Mouse (Mus musculus) urinary bladder, adult 18-20 months (tissue): ENCODE measurements at regions not wholly inside any gene's neighbourhood (a gene's known extent, or its start where the extent isn't known, plus 50 kb on each side); places are given as distances from the start of the nearest gene placed in this dataset.

ENCODE experiments used
- DNase-seq, 2 experiments: peaks; one replicate each; pipeline ENCODE4 v3.0.0; 2022; ENCODE audit warnings: low spot score in 2 of 2, mixed read lengths in 2 of 2

DNA sequence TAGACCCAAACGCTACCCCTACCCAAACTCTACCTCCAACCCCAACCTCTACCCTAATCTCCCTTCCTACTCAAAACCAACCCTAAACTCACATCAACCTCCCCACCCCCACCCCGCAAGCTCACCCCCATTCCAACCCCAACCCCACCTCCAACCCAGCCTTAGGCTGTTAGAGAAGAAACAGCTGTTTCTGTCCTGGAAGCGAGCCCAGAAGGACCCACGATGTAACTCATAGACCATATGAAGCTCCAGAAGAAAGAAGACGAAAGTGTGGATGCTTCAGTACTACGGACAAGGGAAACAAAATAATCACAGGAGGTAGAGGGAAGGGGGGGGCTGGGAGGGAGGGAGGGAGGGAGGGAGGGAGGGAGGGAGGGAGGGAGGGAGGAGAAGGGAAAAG, 58.4 kb downstream of the Sox11 start:
- DNase-seq = no peak

DNA sequence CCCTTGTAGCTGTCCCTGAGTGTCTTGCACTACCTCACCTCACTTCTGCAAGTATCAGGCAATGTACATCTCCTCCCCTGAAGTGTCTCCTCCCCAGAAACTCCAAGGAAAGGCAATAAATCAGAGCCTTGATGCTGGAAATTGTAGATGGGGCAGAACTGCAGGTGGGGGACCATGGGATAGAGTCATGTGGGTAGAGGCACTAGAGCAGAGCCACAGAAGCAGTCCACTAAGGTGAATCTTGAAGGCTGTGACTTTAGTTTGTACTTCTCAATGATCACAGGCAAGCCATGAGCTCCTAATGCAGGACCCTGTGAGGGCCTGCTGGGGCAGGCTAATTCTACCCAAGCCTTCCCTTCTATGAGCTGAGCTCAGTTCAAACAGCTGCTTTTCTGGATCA, 80.4 kb downstream of the Sox11 start:
- DNase-seq = no peak

DNA sequence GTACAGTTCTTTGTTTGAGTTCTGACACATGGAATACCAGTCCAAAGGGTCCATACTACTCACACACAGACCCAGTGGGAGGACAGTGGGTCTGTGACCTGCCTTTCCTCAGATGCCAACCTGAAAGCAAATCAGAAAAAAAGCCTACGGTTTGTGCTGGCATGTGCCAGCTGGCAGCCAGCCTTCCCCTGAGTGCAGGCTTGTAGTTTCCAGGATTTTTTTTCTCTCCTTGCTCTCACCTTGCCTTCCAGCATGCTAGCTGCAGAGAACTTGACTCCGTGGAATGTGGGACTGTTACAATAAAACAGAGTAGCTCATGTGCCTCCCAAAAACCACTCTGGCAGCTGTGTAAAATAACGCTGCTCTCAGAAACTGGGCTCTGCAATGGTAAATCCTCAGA, 88.2 kb downstream of the Sox11 start:
- no peak for DNase-seq

DNA sequence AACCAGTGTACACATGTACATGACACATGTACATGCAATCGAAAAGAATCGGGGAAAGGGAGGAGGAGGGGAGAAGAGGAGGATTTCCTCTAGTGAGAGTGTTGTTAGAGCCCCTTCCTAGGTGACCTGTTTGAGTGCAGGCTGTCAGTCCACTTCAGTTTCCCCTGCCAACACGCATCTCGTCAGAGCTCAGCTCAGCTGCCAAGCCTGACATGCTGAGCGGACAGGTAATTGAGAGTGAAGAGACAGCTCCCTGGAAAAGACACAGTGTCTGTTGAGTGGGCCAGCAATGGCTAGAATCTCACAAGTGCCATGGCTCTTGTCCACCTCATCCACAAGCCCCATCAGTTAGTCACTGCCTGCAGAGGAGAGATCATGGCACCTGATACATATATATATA, 90.9 kb downstream of the Sox11 start:
- no peak for DNase-seq

DNA sequence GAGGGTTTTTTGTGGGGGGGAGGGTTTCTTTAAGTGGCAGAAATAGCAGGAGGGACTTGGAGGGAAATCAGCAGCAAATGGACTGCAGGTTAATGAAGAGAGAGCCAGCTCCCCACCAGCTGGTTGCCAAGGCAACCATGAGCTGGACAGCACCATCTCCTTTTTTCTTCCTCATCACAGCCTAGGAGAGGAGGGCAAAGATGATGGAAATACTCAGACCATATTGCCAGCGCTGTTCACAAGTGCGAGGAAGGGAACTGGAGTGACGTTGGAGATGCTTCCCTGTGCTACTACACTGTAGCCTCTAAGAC, 93.9 kb downstream of the Sox11 start:
- no peak for DNase-seq

DNA sequence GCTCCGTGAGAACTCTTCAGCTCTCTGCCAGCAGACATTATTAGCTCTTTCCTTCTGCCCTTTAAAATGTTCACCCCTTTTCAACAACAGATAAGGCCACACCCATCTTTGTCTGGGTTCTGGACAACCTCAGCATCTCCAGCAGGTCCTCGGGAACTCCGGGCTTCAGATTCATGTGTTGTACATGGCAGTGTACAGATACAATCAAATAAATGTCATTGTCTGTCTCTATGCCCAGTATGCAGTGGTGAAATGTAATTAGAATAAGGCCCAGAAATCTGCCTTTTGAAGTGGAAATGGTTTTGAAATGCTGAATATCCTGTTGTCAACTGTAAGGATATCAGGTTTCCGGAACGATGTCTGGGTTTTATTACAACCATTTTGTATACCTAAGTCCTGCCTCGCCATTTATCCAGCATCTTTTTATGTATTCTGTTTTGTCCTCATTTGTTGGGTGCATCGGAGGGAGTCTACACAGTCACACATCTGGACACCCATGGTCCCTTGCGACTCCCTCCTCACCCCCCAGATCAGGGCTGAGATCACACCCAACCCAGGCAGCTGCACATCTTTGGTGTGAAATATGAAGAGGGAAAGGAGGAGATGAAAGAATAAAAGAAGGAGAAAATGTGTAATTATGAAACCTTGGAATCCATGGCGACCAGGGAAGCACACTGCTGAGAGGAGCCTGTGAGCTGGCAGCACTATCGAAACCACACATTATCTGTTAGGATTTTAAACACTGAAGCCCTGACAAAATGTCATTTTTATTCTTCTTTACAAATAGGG, 94.4 kb downstream of the Sox11 start:
- no peak for DNase-seq

DNA sequence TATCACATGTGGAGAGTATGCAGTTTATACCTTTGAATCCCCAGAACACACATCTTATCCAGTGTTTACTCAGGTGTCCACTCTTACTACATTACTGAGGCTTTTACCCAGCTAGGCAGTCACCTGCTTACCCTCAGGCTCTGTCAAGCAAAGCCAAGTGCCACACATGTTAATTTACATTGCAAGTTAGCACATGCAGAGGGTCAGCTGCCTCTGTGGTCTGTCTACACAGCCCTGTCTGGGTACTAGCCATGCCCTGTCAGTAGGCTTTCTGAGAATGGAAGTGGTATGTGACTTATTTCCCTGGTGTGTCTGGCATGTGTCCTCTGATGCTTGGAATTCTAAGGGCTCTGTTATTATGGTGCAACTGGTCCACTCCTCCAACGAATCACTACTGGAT, 106.6 kb downstream of the Sox11 start:
- DNase-seq = no peak

DNA sequence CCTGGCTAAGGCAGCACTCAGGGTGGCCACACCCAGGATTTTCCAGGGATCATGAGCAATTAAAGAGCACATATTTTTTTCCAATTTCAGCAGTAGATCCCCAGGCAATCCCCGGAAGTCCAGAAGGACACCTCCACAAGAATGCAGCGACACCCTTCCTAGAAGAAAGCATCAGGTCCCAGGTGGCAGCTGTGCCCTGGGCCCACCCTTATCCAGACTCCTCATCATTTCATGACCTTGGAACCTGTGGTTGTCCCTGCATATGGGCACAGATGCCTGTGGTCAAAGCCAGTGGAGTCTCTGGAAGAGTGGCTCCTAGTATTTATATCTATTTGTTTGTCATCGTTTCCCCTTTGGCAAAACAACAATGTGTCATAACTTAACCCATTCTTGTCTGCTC, 120.8 kb downstream of the Sox11 start:
- no peak for DNase-seq

DNA sequence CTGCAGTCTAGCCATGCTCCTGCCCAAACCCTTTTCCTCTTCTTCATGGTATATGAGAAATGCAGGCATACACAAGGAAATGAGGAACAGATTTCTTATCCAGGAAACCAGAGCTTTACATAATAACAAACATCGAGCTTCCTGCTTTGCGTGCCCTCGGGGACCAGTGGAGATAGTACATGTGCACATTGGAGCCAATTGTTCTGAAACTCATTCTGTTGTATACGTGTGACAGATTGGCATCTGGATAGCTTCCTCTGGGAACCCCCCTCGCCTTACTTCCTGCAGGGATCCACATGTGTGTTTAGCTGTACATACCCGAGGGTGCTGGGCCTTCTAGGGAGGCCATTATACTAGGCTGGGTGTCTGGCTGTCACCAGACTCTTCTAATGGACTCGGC, 141.2 kb downstream of the Sox11 start:
- no peak for DNase-seq

DNA sequence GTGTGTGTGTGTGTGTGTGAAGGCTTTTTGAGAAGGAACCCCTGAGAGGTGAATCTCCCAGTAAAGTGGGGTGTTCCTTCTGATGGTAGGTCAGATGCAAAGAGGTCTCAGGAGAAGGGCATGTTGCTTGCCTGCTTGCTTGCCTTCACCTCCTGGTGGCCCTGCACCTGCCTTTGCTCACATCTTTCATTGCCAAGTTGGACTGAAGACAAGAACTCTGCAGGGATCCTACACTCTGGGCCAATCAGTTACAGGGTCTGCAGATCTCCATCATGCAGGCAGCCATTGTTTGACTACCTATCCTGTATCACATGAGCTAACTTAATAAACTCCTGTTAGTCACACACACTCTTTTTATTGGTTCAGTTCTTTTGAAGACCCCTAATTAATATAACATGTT, 148.4 kb downstream of the Sox11 start:
- DNase-seq = no peak

DNA sequence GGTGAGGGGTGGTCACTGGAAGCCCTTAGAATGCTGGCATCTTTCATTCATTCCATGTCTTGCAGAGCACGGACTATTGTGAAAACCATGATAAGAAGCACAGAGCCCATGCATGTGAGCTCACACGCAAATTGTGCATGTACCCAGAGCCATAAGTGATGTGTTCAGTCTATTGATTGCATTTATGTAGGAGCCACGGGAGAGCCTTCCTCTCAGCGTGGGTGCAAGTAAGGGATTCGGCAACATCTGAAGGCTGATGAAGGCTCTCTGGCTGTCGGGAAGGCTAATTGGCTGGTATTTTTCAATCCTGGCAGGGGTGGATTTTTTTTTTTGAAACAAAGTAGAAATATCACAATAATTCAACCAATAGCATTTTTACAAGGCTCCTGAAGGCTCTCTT, 150.5 kb downstream of the Sox11 start:
- no peak for DNase-seq

DNA sequence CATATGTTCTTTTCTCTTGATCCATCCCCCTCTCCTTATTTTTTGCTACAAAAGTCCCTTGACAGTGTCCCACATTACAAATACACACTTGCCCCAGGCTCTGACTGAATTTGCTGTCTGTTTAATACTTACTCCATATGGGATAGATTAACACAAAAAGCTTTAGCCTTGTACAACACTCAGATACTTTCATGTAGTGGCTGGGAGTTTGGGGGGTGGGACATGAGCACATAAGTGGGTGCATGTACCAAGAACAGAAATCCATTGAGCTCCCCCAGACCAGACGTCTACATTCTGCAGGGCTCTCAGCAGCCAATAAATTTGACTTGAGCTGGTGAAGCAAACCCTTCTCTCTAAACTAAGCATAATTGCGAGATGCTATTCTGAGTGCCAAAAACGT, 154.9 kb downstream of the Sox11 start:
- DNase-seq = no peak

DNA sequence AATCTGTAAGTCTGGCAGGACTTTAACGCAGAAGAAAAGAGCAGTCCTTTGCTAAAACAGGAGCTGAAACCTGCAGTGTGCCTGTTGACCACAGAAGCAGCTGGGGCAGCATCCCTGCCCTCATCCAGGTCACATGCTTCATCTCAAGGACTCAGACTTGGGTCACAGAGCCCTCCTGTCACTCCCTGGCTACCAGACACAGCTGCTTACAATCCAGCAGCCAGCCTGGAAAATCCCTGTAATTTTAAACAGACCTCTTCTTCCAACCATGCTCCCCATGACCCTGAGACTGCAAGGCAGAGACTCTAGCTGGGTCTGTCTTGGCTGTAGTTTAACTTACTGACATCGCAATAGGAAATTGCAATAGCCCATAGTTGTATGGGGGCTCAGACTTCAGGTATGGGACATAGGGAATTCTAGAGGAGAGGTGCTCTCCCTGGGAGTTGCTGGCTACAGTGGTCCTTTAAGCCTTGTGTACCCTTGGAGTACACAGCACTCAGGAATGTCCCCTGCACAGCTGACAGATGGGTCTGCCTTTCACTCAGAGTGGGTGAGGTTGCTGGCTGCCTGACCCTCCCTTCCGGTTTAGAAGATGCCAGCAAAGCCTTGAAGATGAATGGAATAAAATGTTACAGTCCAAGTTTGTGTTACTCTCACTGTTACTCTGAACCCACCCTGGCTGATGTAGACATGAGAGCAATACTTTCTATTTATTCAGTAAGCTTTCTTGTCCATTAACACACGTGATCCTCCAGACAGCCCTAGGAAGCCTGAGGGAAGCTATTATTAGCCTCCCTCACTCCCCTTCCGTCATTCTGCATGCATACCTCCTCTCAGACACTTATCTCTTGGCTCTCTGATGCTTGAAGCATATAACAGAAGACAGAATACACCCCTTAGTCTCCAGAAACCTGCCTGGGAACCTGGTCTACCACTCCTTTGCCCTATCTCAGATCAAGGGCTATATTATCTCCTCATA, 159.7 kb downstream of the Sox11 start:
- no peak for DNase-seq

DNA sequence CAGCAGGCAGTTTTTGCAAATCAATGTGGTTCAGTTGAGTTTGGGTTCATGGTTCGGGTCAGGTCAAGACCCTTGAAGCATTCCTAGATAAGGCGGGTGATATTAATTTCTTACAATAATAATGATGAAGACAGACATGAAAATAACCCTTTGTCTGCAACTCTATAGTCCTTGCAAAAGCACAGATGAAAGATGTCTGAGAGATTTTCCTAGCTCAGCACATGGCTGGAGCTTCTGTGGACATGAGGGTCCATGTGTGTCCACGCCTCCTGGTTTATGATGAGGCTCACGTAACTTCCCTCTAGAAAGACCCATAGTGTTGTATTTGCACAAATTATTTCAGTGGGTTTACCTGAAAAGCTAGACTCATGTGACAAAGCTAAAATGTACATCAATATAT, 168.8 kb downstream of the Sox11 start:
- no peak for DNase-seq

DNA sequence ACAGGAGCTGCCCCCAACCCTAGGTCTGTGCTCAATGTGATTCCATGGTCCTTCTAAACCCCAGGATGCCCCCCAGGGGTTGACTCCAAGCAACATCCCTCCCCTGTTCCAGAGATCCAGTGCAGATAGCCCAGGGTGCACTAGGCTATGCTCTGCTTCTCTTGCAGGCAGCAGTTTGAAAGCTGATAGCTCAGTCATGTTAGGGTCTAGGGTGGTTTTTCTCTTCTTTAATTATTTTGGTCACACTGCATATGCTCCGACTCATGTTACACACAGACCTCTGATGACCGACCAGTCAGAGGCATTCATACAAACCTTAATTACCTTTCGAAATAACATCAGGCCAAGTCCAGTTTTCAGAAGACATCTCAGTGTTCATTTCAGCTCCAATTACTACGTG, 169.2 kb downstream of the Sox11 start:
- DNase-seq = no peak

DNA sequence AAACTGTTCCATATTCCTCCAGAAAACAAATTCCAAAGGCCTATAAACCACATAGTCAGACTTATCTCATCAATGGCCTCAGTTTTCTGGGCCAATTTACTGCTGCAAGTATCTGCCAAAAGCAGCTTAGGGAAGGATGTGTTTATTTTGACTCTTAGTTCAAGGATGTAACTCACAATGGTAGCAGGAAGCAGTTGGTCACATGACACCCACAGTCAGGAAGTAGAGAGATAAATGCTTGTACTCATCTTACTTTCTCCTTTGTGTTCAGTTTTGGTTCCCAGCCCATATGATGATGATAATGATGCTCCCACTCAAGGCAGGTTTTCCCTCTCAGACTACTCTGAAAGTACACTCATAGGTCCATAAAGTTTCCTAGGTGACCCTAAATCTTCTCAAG, 170.8 kb downstream of the Sox11 start:
- DNase-seq = no peak

DNA sequence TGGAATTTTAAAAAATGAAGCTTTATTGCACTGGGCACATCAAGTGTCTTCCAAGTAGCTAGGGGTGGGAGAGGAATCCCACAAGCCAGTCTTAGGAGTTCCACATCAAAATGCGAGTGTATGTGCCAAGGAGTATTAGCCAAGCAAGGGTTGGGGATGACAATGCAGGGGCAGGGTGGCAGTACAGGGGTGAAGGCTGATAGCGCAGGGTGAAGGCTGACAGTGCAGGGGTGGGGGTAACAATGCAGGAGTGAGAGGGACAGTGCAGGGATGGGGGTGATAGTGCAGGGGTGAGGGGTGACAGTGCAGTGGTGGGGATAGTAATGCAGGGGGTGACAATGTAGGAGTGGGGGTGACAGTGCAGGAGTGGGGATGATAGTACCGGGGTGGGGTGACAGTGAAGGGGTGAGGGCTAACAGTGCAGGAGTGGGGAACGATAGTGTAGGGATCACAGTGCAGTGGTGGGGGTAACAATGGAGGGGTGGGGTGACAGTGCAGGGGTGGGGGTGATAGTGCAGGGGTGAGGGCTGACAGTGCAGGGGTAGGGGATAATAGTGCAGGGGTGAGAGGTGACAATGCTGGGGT, 177.4 kb downstream of the Sox11 start:
- no peak for DNase-seq

DNA sequence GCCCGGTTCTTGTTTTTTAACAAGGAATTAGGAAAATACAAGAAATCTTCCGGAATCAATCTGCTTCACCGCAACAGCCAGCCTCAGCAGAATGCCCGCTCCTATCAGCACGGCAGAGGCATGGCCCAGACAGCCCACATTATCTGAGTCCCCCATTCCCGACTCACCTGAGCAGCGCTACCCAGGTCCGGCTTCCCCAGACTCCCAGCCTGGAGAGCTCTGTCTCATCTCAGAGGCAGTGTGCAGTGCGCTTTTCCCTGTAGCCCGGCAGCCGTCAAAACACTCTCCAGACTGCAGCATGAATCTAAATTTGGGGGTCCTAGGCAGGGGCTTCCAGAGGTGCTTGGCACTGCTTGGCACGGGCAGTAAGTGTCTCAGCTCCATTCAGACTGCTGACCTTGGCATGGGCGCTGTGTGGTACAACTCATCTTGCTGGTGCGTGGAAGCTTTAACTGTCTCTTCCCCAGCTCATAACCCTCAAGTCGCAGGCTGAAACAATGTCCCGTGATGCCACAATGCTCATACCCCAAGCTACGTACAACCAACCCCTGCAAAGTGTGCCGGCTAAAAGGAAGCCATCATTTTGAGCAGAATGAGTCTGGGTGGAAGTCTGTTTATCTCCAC, 182.2 kb downstream of the Sox11 start:
- DNase-seq = no peak

DNA sequence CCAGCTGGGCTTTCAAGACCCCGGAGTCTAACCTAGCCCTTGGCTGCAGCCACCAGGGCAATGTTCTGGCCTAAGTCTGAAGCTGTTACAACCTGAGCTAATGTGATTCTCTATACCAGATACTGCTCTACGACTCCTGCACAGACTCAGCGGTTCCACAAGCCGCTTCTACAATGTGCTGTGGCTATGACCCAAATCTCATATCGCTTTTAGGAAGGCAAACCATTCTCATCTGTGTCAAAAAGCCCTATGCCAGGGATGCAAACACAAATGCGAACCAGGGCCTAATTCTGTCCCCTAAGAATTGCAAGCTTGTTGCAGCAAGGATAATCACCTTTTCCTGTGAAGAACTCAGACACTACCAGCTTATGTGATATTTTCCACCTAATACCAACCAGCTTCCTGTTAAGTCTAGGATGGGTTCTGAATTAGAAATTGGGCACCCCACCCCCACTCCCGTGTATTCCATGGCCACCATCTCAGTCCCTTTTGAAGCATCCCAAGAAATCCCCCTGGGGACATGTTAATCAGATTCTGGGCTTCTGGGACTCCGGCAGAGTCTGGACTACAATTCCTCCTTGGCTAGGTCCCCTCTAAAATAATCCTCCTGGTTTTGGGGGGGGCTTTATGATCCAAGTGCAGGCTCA, 182.8 kb downstream of the Sox11 start:
- no peak for DNase-seq

DNA sequence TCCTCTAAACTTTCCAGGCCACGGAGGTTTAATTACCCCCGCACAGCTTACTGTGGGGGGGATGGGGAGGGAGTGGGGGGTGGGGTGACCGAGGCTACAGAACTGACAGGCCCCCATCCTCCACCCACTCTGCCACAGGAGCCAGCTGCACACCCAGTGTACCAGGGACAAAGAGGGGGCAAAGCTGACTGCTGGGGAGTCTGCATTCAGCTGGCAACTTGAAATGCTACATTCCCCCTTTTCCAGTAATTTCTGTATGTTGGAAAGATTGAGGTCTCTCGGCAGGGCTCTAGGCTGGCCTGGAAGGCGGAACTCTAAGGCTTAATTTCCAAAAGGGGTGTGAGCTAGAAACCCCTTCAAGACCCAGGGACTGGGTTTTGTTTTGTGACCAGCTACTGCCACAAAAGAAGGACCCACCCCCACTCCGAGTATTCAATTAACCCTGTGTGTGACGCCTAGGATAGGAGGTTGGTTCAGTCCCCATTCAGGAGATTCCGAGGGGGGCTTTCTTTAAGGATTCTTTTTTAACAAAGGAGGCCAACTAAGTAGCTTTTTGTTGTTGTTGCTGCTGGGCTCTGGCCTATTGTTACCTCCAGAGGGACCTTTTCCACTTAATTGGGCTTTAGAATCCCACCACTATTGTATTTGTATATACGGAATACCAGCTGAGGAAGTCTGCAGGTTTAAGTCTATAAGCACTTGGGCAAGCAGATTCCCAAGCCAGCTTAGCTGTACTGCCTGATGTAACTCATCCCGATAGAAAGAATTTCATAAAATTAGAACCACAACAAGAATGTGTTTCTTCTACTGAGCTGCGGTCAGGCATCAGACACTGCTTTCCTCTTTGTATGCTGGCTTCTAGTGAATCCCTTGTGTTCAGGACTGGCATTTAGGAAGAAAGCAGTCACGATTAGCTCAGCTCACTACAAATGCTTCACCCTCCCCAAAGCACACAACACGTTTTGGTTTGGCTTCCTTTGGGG, 191.2 kb downstream of the Sox11 start:
- no peak for DNase-seq

DNA sequence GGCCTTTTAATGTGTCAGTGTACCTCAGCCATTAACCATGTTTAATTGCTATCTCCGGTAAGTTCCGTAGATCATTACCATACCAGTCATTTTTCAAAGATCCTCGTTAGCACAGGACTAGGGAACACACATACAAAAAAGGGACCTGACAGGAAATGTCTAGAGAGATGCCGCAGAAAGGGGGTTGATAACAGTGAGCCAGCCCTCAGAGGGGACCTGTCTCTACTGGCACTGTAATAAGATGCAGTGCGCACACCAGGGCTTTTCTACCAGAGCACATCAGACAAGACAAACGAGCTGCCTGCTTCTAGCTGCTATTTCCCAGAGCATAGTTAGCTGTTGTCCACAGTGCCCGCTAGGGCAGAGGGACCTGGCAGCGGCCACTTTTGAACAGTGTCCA, 199.1 kb downstream of the Sox11 start:
- DNase-seq = no peak
